Mouse (Mus musculus): ENCODE measurements around the gene Olfr180.

DNA sequence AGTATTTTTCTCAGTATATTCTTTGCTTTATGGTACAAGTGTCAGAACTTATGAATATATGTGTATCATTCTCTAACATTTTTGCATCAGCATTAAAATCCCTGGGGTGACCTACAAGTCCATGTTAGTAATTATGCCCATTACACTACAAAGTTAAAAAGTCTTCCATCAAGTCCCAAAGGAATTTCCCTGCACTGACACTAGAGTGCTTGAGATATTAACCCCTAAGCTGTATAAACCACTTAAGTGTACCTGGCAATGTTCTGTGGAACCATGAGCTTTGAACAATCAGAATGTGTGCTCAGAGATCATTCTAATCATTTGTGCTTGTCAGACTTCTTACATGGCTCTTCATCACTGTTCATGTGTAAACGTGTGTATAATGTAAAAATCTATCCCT is 54.5 kb downstream of the Olfr180 start, which contains the start of gene Olfr177:
- no peak for TF ChIP-seq CTCF (IDR thresholded peaks at IDR 0.05; ENCODE audit: low read depth)
- TF ChIP-seq EP300 (IDR thresholded peaks at IDR 0.05; ENCODE audit: low read depth) = no peak
